In genomic region chr2:163192485-163192884, GRCm38 (mm10) we compare ENCODE assay signal across 1 mouse cellular context.
TF ChIP-seq lines count a peak whose summit lies in the region.

No protein-coding gene starts in this region.

TF ChIP-seq in CH12.LX, 34 proteins besides CTCF, POLR2A, EP300 and RAD21 (continued from another document):
- TF ChIP-seq MYC (IDR thresholded peaks at IDR 0.05; ENCODE audit: low read depth, low read length) (no peak), MAFK (IDR thresholded peaks at IDR 0.05; ENCODE audit: insufficient replicate concordance, low read length) (0 out of 2 replicates have a peak, but pooled peaks have one; percentile 52), MAZ (IDR thresholded peaks at IDR 0.05; ENCODE audit: low read depth, low read length) (no peak)
